Comparison of ENCODE assay signal across 27 mouse cellular contexts in genomic region chr15:94349052-94349451, GRCm38 (mm10).
DNase-seq lines count a peak whose midpoint lies in the region; ATAC-seq lines count a peak whose summit lies in the region.
"Had no signal": no experiment of that assay in that cellular context is flagged by ENCODE, and none has a peak within 500 bp of the region (broad histone marks: within the 10 kb centered on the region; RNA-seq: fewer than 3 reads in every experiment).

No protein-coding gene starts in this region.

- H3K27me3 ChIP-seq in heart, embryonic 13.5 days (replicated peaks) = no peaks in the 10 kb centered on the region
- H3K27me3 ChIP-seq: embryonic facial prominence, embryonic 13.5 days; heart, embryonic 15.5 days; kidney, embryonic 15.5 days; limb, embryonic 13.5 days; lung, embryonic 15.5 days; midbrain, embryonic 15.5 days; neural tube, embryonic 15.5 days had no signal

- H3K9me3 ChIP-seq in heart, embryonic 13.5 days = peaks cover 4% of the 10 kb centered on the region; the same call in 1 of the 2 replicates
- H3K9me3 ChIP-seq: embryonic facial prominence, embryonic 13.5 days; heart, embryonic 15.5 days; kidney, embryonic 15.5 days; lung, embryonic 15.5 days; midbrain, embryonic 10.5 days; midbrain, embryonic 15.5 days; neural tube, embryonic 15.5 days had no signal

- WGBS in heart, embryonic 13.5 days = 77% methylated on average over 18 of the region's 18 CpGs

- no peaks in the 10 kb centered on the region for H3K4me1 ChIP-seq in heart, embryonic 13.5 days
- H3K4me1 ChIP-seq: embryonic facial prominence, embryonic 13.5 days; heart, embryonic 15.5 days; kidney, embryonic 15.5 days; limb, embryonic 13.5 days; lung, embryonic 15.5 days; midbrain, embryonic 10.5 days; midbrain, embryonic 15.5 days; neural tube, embryonic 15.5 days had no signal

- H3K36me3 ChIP-seq in heart, embryonic 13.5 days = peaks cover 7% of the 10 kb centered on the region
- H3K36me3 ChIP-seq: heart, embryonic 15.5 days; lung, embryonic 15.5 days; midbrain, embryonic 15.5 days had no signal

- no peak for ATAC-seq in heart, embryonic 13.5 days (ENCODE audit: extremely low read depth, insufficient number of reproducible peaks, low FRiP score, low TSS enrichment)
- ATAC-seq: CD4-positive, CD25-positive, alpha-beta regulatory T cell, adult 4 months; hindbrain, embryonic 16.5 days; midbrain, embryonic 15.5 days had no signal

- H3K9ac ChIP-seq in heart, embryonic 13.5 days = no peak overlapping the region
- H3K9ac ChIP-seq: embryonic facial prominence, embryonic 13.5 days; heart, embryonic 15.5 days; kidney, embryonic 15.5 days; limb, embryonic 13.5 days; lung, embryonic 15.5 days; midbrain, embryonic 15.5 days; neural tube, embryonic 15.5 days had no signal

- peak overlapping the region; percentile 16; the same call in 1 of the 2 replicates for H3K4me2 ChIP-seq in heart, embryonic 13.5 days
- H3K4me2 ChIP-seq: embryonic facial prominence, embryonic 13.5 days; heart, embryonic 15.5 days; kidney, embryonic 15.5 days; limb, embryonic 13.5 days; liver, embryonic 11.5 days; lung, embryonic 15.5 days; midbrain, embryonic 15.5 days; neural tube, embryonic 15.5 days had no signal

- H3K27ac ChIP-seq in heart, embryonic 13.5 days (replicated peaks) = no peak overlapping the region
- H3K27ac ChIP-seq: embryonic facial prominence, embryonic 13.5 days; heart, adult 2 months; heart, embryonic 15.5 days; kidney, embryonic 15.5 days; limb, embryonic 13.5 days; lung, embryonic 15.5 days; midbrain, embryonic 10.5 days; midbrain, embryonic 15.5 days; neural tube, embryonic 15.5 days; stomach, postnatal 0 days had no signal

- no peak for DNase-seq in heart, adult 18-20 months
- DNase-seq in layer of hippocampus, adult 18-20 months (ENCODE audit: low spot score in 2 of 2) = peak; percentile 17 to 37
- no peak for DNase-seq in layer of hippocampus, postnatal 10 days (ENCODE audit: low spot score in 2 of 2)
- DNase-seq in R1 (ENCODE audit: low read depth, low spot score) = peak; percentile 45
- peak; percentile 14 for DNase-seq in testis, postnatal 14 days (ENCODE audit: low spot score)
- DNase-seq in adipocyte (ENCODE audit: low spot score) = no peak
- DNase-seq: adrenal gland, postnatal 14 days; cerebellum, adult 18-20 months; cerebellum, postnatal 10 days; gastrocnemius, postnatal 25 days; heart, adult 2 months; kidney, adult 18-20 months; kidney, postnatal 25 days; right cerebral cortex, postnatal 25 days had no signal

- no peak overlapping the region for H3K4me3 ChIP-seq in heart, embryonic 13.5 days
- H3K4me3 ChIP-seq: embryonic facial prominence, embryonic 13.5 days; heart, adult 2 months; heart, embryonic 15.5 days; kidney, embryonic 15.5 days; limb, embryonic 13.5 days; lung, embryonic 15.5 days; midbrain, embryonic 10.5 days; midbrain, embryonic 15.5 days; neural tube, embryonic 15.5 days had no signal

Comparison
In these comparisons a context has a peak if more than half of its experiments do, and no peak if none do; other contexts are left out.
1. DNase-seq: peak in layer of hippocampus, adult 18-20 months (2 of 2), R1 (single experiment) and testis, postnatal 14 days (single experiment); none in heart, adult 18-20 months (0 of 2), layer of hippocampus, postnatal 10 days (0 of 2) and adipocyte (single experiment).